Mouse (Mus musculus): ENCODE measurements around the gene Hs3st3a1. TPM values are rescaled to one million over a fixed set of nuclear protein-coding genes. Genes with fewer than 3 reads are reported as not detected.

The Hs3st3a1 gene
- polyA plus RNA-seq, 1 experiment from 2014 or later, result 0.18 TPM

DNA sequence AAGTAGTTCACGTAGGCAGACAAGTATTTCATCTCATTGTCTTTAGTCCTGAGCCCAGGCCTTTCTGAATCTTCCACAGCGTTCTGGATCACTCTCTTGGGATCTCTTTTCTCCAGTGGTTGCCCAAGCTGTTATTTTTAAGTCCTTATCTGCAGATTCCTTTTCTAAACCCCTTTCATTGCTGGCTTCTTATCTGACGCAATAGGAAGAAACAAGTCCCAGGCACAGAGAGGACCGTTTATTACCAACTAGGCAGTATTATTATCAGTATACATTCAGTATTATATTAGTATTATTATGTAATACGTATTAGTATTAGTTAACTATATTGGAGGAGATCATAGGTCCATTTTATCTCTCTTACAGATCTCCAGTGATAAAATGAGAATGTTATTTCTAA, 78.3 kb downstream of the Hs3st3a1 start:
- no peak overlapping the region for H3K4me2 ChIP-seq (ENCODE audit: low read depth, low read length)
- peaks cover 3% of the 10 kb centered on the region; the same call in 1 of the 2 replicates for H3K4me1 ChIP-seq (ENCODE audit: insufficient read depth)
- H3K9ac ChIP-seq (replicated peaks), result no peak overlapping the region
- H3K27me3 ChIP-seq (ENCODE audit: insufficient read depth, low read length), result no peaks in the 10 kb centered on the region
- H3K4me3 ChIP-seq (ENCODE audit: low read depth, low read length), result no peak overlapping the region
- no peak for TF ChIP-seq CTCF (IDR thresholded peaks at IDR 0.05; ENCODE audit: low read depth)
- no peak for TF ChIP-seq EP300 (IDR thresholded peaks at IDR 0.05; ENCODE audit: low read depth)
- no peaks in the 10 kb centered on the region for H3K36me3 ChIP-seq (replicated peaks; ENCODE audit: insufficient read depth, low read length)
- DNase-seq, result no peak
- ATAC-seq, result no peak
- H3K9me3 ChIP-seq (ENCODE audit: low read length), result no peaks in the 10 kb centered on the region
- no peak overlapping the region for H3K27ac ChIP-seq (ENCODE audit: low read depth)
- WGBS (ENCODE audit: insufficient replicate concordance), result 53% methylated on average over 5 of the region's 5 CpGs

DNA sequence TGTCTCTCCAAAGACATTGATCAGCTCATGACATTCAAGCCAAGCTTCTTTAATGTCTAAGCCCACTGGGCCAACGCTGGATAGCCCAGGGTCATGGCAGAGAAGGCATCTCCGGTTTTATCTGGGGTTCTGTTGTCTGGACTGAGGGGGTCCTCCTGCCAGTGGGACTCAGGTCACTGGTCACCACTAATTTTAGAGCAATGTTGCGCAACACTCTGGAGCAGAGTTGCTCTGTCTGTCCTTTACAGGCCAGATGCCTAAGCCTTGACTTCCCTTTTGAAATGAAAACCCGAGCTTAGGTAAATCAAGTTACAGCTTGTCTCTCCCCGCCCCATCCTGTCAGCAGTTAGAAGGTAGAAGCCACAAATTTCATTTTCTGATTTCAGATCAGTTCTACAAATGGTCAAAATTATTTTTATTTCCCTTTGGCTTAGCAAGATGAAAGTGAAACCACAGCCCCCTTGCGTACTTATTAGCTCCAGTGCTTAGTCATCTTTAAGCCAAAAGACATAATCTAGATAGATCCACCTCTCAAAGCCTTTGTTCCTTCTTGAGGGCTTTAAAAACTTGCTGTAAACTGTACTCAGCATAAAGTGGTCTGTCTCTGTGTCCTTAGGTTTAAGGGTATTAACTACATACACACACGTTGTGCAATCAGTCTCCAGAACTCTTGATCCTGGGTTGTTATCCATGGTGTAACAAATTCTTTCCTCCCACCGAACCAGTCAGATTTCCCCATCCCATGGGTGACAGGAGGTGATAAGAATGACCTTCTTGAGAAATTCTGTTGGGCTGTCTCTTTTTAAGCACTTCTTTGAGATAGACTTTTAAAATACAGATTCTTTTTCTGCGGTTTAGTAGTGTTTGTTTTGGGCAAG, 81.8 kb downstream of the Hs3st3a1 start:
- no peak for ATAC-seq
- peaks cover 3% of the 10 kb centered on the region; the same call in 1 of the 2 replicates for H3K4me1 ChIP-seq (ENCODE audit: insufficient read depth)
- TF ChIP-seq EP300 (IDR thresholded peaks at IDR 0.05; ENCODE audit: low read depth) (no peak), CTCF (IDR thresholded peaks at IDR 0.05; ENCODE audit: low read depth) (no peak)
- no peaks in the 10 kb centered on the region for H3K36me3 ChIP-seq (replicated peaks; ENCODE audit: insufficient read depth, low read length)
- H3K4me2 ChIP-seq (ENCODE audit: low read depth, low read length), result peak overlapping the region; percentile 3; the same call in 1 of the 2 replicates
- no peak overlapping the region for H3K4me3 ChIP-seq (ENCODE audit: low read depth, low read length)
- no peak for DNase-seq
- 51% methylated on average over 9 of the region's 9 CpGs for WGBS (ENCODE audit: insufficient replicate concordance)
- no peak overlapping the region for H3K9ac ChIP-seq (replicated peaks)
- H3K27me3 ChIP-seq (ENCODE audit: insufficient read depth, low read length), result peaks cover 21% of the 10 kb centered on the region
- H3K27ac ChIP-seq (ENCODE audit: low read depth), result no peak overlapping the region
- no peaks in the 10 kb centered on the region for H3K9me3 ChIP-seq (ENCODE audit: low read length)

GRCm38 (mm10) chr11:64518146-64518841, 83.2 kb downstream of the Hs3st3a1 start:
- ATAC-seq, result no peak
- Histone ChIP-seq H3K36me3 (replicated peaks; ENCODE audit: insufficient read depth, low read length) (no peaks in the 10 kb centered on the region), H3K27ac (ENCODE audit: low read depth) (no peak overlapping the region), H3K9ac (replicated peaks) (no peak overlapping the region), H3K4me1 (ENCODE audit: insufficient read depth) (peaks cover 3% of the 10 kb centered on the region; the same call in 1 of the 2 replicates), H3K4me2 (ENCODE audit: low read depth, low read length) (no peak overlapping the region), H3K9me3 (ENCODE audit: low read length) (no peaks in the 10 kb centered on the region), H3K27me3 (ENCODE audit: insufficient read depth, low read length) (peaks cover 24% of the 10 kb centered on the region), H3K4me3 (ENCODE audit: low read depth, low read length) (no peak overlapping the region)
- no peak for TF ChIP-seq EP300 (IDR thresholded peaks at IDR 0.05; ENCODE audit: low read depth)
- no peak for TF ChIP-seq CTCF (IDR thresholded peaks at IDR 0.05; ENCODE audit: low read depth)
- WGBS (ENCODE audit: insufficient replicate concordance), result 55% methylated on average over 6 of the region's 6 CpGs
- no peak for DNase-seq

GRCm38 (mm10) chr11:64523993-64524570, 89.0 kb downstream of the Hs3st3a1 start:
- H3K9me3 ChIP-seq (ENCODE audit: low read length), result no peaks in the 10 kb centered on the region
- H3K4me3 ChIP-seq (ENCODE audit: low read depth, low read length), result no peak overlapping the region
- H3K9ac ChIP-seq (replicated peaks), result no peak overlapping the region
- no peak overlapping the region for H3K27ac ChIP-seq (ENCODE audit: low read depth)
- peaks cover 22% of the 10 kb centered on the region for H3K27me3 ChIP-seq (ENCODE audit: insufficient read depth, low read length)
- H3K4me1 ChIP-seq (ENCODE audit: insufficient read depth), result no peaks in the 10 kb centered on the region
- ATAC-seq (no peak), DNase-seq (no peak)
- 52% methylated on average over 8 of the region's 8 CpGs for WGBS (ENCODE audit: insufficient replicate concordance)
- H3K36me3 ChIP-seq (replicated peaks; ENCODE audit: insufficient read depth, low read length), result no peaks in the 10 kb centered on the region
- H3K4me2 ChIP-seq (ENCODE audit: low read depth, low read length), result no peak overlapping the region
- TF ChIP-seq CTCF (IDR thresholded peaks at IDR 0.05; ENCODE audit: low read depth), result no peak
- no peak for TF ChIP-seq EP300 (IDR thresholded peaks at IDR 0.05; ENCODE audit: low read depth)

DNA sequence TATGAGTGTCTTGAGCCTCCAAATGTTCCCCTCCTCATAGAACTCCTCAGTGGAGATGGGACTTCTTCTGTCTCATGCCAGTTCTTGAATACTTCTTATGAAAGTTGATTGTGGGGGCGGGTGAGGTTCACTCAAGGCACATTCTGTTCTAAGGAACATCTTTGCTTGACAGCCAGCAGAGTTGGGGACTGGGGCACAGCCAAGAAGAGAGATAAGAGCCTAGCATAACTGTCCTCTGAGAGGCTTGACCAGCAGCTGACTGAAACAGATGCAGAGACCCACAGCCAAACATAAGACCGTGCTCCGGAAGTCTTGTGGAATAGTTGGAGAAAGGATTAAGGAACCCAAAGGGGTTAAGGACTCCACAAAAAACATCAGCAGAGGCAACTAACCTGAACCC, 102.1 kb downstream of the Hs3st3a1 start:
- no peak overlapping the region for H3K4me2 ChIP-seq (ENCODE audit: low read depth, low read length)
- H3K9me3 ChIP-seq (ENCODE audit: low read length), result no peaks in the 10 kb centered on the region
- no peak overlapping the region for H3K9ac ChIP-seq (replicated peaks)
- WGBS (ENCODE audit: insufficient replicate concordance), result 76% methylated on average over 3 of the region's 3 CpGs
- ATAC-seq (no peak), DNase-seq (no peak)
- no peaks in the 10 kb centered on the region for H3K27me3 ChIP-seq (ENCODE audit: insufficient read depth, low read length)
- H3K4me3 ChIP-seq (ENCODE audit: low read depth, low read length), result no peak overlapping the region
- no peaks in the 10 kb centered on the region for H3K4me1 ChIP-seq (ENCODE audit: insufficient read depth)
- 0 out of 2 replicates have a peak overlapping the region, but pooled peaks have one; percentile 16 for H3K27ac ChIP-seq (ENCODE audit: low read depth)
- H3K36me3 ChIP-seq (replicated peaks; ENCODE audit: insufficient read depth, low read length), result no peaks in the 10 kb centered on the region
- TF ChIP-seq CTCF (IDR thresholded peaks at IDR 0.05; ENCODE audit: low read depth) (no peak), EP300 (IDR thresholded peaks at IDR 0.05; ENCODE audit: low read depth) (0 out of 2 replicates have a peak, but pooled peaks have one; percentile 18)

GRCm38 (mm10) chr11:64541866-64542265, 106.7 kb downstream of the Hs3st3a1 start:
- Histone ChIP-seq H3K4me1 (ENCODE audit: insufficient read depth) (no peaks in the 10 kb centered on the region), H3K9me3 (ENCODE audit: low read length) (no peaks in the 10 kb centered on the region), H3K27me3 (ENCODE audit: insufficient read depth, low read length) (no peaks in the 10 kb centered on the region), H3K9ac (replicated peaks) (no peak overlapping the region), H3K4me3 (ENCODE audit: low read depth, low read length) (no peak overlapping the region), H3K27ac (ENCODE audit: low read depth) (no peak overlapping the region), H3K36me3 (replicated peaks; ENCODE audit: insufficient read depth, low read length) (no peaks in the 10 kb centered on the region), H3K4me2 (ENCODE audit: low read depth, low read length) (no peak overlapping the region)
- ATAC-seq (no peak), DNase-seq (no peak)
- 71% methylated on average over 9 of the region's 9 CpGs for WGBS (ENCODE audit: insufficient replicate concordance)
- TF ChIP-seq CTCF (IDR thresholded peaks at IDR 0.05; ENCODE audit: low read depth) (no peak), EP300 (IDR thresholded peaks at IDR 0.05; ENCODE audit: low read depth) (no peak)
